Mouse (Mus musculus): ENCODE results near the gene Fbxl19. TPM values are rescaled to one million over a fixed set of nuclear protein-coding genes. Genes with fewer than 3 reads are reported as not detected.
A peak's percentile ranks its signal among the peaks of the same experiment; 100 is the strongest.
"Not testable (repeated sequence)": the region's sequence is repeated elsewhere in the genome, so short reads cannot be mapped to it uniquely, and the experiment has no call there.

Gene Fbxl19
- total RNA-seq, 1 experiment from 2014 or later: 12.8 TPM

GRCm38 (mm10) chr7:127727898-127728297 is 16.4 kb upstream of the Fbxl19 start:
- no peak for DNase-seq

- no peak for DNase-seq
Observed at GRCm38 (mm10) chr7:127730170-127730569, 14.2 kb upstream of the Fbxl19 start.

GRCm38 (mm10) chr7:127732066-127732465 is 12.3 kb upstream of the Fbxl19 start, which contains the start of gene Ctf2:
Gene Ctf2 (minus strand): TSS chr7:127732166.
- DNase-seq: not testable (repeated sequence)

- DNase-seq: peak; percentile 95
Observed at GRCm38 (mm10) chr7:127745251-127745651, 908 bp downstream of the Fbxl19 start.

GRCm38 (mm10) chr7:127745652-127746493 is 1.5 kb downstream of the Fbxl19 start:
- DNase-seq: peak; percentile 95

GRCm38 (mm10) chr7:127746494-127747491 is 2.5 kb downstream of the Fbxl19 start:
- DNase-seq: peak; percentile 49

GRCm38 (mm10) chr7:127747559-127748234 is 3.4 kb downstream of the Fbxl19 start:
- DNase-seq: no peak

GRCm38 (mm10) chr7:127748235-127748560 is 3.9 kb downstream of the Fbxl19 start:
- no peak for DNase-seq

GRCm38 (mm10) chr7:127750131-127751127 is 6.1 kb downstream of the Fbxl19 start:
- no peak for DNase-seq

GRCm38 (mm10) chr7:127751619-127752018 is 7.3 kb downstream of the Fbxl19 start:
- no peak for DNase-seq

- DNase-seq: no peak
Observed at GRCm38 (mm10) chr7:127752069-127752468, 7.7 kb downstream of the Fbxl19 start.

GRCm38 (mm10) chr7:127753158-127753557 is 8.8 kb downstream of the Fbxl19 start:
- DNase-seq: no peak

- DNase-seq: no peak
Observed at GRCm38 (mm10) chr7:127753741-127754140, 9.4 kb downstream of the Fbxl19 start.

GRCm38 (mm10) chr7:127759716-127760115 is 15.4 kb downstream of the Fbxl19 start:
- DNase-seq: no peak

- no peak for DNase-seq
Observed at GRCm38 (mm10) chr7:127760478-127760877, 16.1 kb downstream of the Fbxl19 start.

- DNase-seq: peak; percentile 85
Observed at GRCm38 (mm10) chr7:127761026-127761425, 16.7 kb downstream of the Fbxl19 start.

- no peak for DNase-seq
Observed at GRCm38 (mm10) chr7:127763642-127764041, 19.3 kb downstream of the Fbxl19 start.

- DNase-seq: peak; percentile 45
Observed at GRCm38 (mm10) chr7:127765756-127766155, 21.4 kb downstream of the Fbxl19 start.

GRCm38 (mm10) chr7:127766851-127767609 is 22.7 kb downstream of the Fbxl19 start:
- DNase-seq: no peak

- DNase-seq: no peak
Observed at GRCm38 (mm10) chr7:127767671-127768345, 23.5 kb downstream of the Fbxl19 start.
